Mouse (Mus musculus) right cerebral cortex, postnatal 36 days (tissue): ENCODE results near the gene Car6.
A peak's percentile ranks its signal among the peaks of the same experiment; 100 is the strongest.

Experiments used
- DNase-seq, 2 experiments: peaks; one replicate each; pipeline ENCODE4 v3.0.0; 2022; ENCODE audit warnings: low spot score in 2 of 2, mixed read lengths in 1 of 2

Car6 gene

GRCm38 (mm10) chr4:150201232-150201631, at the start of gene Car6:
Car6 (minus strand) TSS chr4:150201332.
- DNase-seq = no peak

GRCm38 (mm10) chr4:150249731-150250270, 48.7 kb upstream of the Car6 start:
- no peak for DNase-seq

- no peak for DNase-seq
Measured at GRCm38 (mm10) chr4:150248917-150249316, 47.8 kb upstream of the Car6 start.

- DNase-seq = no peak
Measured at GRCm38 (mm10) chr4:150248009-150248408, 46.9 kb upstream of the Car6 start.

- no peak for DNase-seq
Measured at GRCm38 (mm10) chr4:150245876-150246275, 44.7 kb upstream of the Car6 start.

- DNase-seq = no peak
Measured at GRCm38 (mm10) chr4:150242745-150243144, 41.6 kb upstream of the Car6 start.

- DNase-seq = no peak
Measured at GRCm38 (mm10) chr4:150241708-150242107, 40.6 kb upstream of the Car6 start.

- no peak for DNase-seq
Measured at GRCm38 (mm10) chr4:150240381-150240886, 39.3 kb upstream of the Car6 start.

- peak in 1 of 2 experiments; percentile 66 for DNase-seq
Measured at GRCm38 (mm10) chr4:150239951-150240368, 38.8 kb upstream of the Car6 start.

- no peak for DNase-seq
Measured at GRCm38 (mm10) chr4:150239503-150239902, 38.4 kb upstream of the Car6 start.

- no peak for DNase-seq
Measured at GRCm38 (mm10) chr4:150239087-150239480, 38.0 kb upstream of the Car6 start.

GRCm38 (mm10) chr4:150238433-150239086, 37.4 kb upstream of the Car6 start:
- DNase-seq = no peak

GRCm38 (mm10) chr4:150237636-150238361, 36.7 kb upstream of the Car6 start:
- DNase-seq = no peak

- DNase-seq = peak; percentile 90 to 91
Measured at GRCm38 (mm10) chr4:150236521-150237481, 35.7 kb upstream of the Car6 start, which contains the start of gene Eno1. Eno1 (plus strand) TSS chr4:150236721.

GRCm38 (mm10) chr4:150236031-150236430, 34.9 kb upstream of the Car6 start:
- no peak for DNase-seq

GRCm38 (mm10) chr4:150235585-150235984, 34.5 kb upstream of the Car6 start:
- no peak for DNase-seq

- DNase-seq = no peak
Measured at GRCm38 (mm10) chr4:150234599-150235327, 33.6 kb upstream of the Car6 start.

- no peak for DNase-seq
Measured at GRCm38 (mm10) chr4:150231871-150232270, 30.7 kb upstream of the Car6 start.

GRCm38 (mm10) chr4:150230460-150231407, 29.6 kb upstream of the Car6 start:
- peak; percentile 74 to 83 for DNase-seq
